Mouse (Mus musculus) C2C12 (cell line): ENCODE measurements around the gene Eno1.

Experiments
- CTCF ChIP-seq: IDR thresholded peaks from one replicate; pipeline ENCODE4 v1.5.1; 2011; ENCODE audit not compliant: control insufficient read depth, insufficient read depth, insufficient read length
- MAX ChIP-seq: IDR thresholded peaks from one replicate; pipeline ENCODE4 v1.6.1; 2011; ENCODE audit warnings: mild to moderate bottlenecking, control low read depth
- MYOD1 ChIP-seq: IDR thresholded peaks from one replicate; pipeline ENCODE4 v1.6.1; 2011; ENCODE audit warnings: low read depth; ENCODE audit not compliant: control insufficient read depth, insufficient read length

DNA sequence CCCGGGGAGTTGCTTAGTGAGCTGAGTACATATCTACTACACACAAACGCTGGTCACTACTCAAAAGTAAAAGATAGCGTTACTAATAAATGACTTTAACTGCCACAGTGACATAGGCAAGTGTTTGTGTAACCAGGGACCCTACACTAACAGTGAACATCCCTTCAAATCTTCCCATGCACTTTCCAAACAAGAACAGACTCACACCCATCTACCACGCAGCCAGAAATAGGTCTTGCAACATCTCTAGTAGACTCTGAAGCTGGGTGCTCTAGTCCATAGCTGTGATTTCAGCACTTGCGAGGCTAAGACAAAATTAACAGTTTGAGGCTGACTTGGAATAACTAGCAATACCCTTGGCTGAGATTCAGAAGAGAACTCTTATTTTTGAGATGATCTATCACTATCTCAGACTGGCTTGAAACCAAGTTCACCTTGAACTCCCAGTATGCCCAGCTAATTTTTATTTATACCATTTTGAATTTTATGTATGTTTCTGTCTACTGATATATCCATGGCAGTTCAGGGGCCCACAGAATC lies 13.3 kb downstream of the Eno1 start:
- TF ChIP-seq CTCF (no peak), MYOD1 (no peak), MAX (no peak)
